Mouse (Mus musculus): ENCODE data around the gene Colca2.

GRCm38 (mm10) chr9:51293541-51293940 is 15.2 kb upstream of the Colca2 start:
- TF ChIP-seq POLR2A (IDR thresholded peaks at IDR 0.05; ENCODE audit: borderline replicate concordance, insufficient read depth, low read length) (no peak), CTCF (IDR thresholded peaks at IDR 0.05; ENCODE audit: borderline replicate concordance, insufficient read depth, low read depth, low read length) (no peak)

All from cerebellum, adult 2 months (tissue).